Mouse (Mus musculus) kidney, postnatal 36 days (tissue): ENCODE measurements around the gene Ttc28.
A peak's percentile ranks its signal among the peaks of the same experiment; 100 is the strongest.

ENCODE experiments used
- DNase-seq, 2 experiments: peaks; one replicate each; pipeline ENCODE4 v3.0.0; 2021 to 2022; ENCODE audit warnings: mixed read lengths in 2 of 2

Ttc28 gene

DNA sequence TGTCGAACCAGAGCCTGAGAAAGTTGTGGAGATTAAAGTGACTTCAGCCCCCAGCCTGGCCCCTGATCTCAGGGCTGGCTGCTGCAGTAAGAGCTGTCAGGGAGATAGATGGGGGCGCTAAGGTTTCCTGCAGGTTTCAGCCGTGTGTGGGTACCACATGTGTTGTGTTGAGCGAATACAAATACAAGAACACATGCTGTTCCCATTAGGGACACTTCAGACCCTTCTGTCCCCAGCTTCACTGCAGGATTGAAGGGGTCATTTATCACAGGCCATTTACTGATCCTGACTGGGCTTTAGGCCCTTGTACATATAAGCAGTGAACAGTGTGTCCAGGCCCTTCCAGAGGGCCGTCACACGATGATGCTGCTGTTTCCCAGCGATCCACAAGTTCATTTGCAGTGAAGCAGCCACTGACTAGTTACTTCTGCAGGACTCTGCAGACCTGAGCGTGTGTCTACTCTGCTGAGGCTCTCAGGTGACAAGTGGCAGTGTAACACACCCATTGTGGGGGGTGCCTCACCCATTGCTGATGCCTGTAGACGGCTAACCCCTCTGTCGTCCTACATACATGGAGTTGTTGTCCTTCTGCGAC, 258.7 kb downstream of the Ttc28 start:
- DNase-seq: no peak

- peak; percentile 44 to 54 for DNase-seq
Observed at GRCm38 (mm10) chr5:111138927-111139565, 259.4 kb downstream of the Ttc28 start.

GRCm38 (mm10) chr5:111139622-111140021, 260.0 kb downstream of the Ttc28 start:
- peak; percentile 58 to 59 for DNase-seq

DNA sequence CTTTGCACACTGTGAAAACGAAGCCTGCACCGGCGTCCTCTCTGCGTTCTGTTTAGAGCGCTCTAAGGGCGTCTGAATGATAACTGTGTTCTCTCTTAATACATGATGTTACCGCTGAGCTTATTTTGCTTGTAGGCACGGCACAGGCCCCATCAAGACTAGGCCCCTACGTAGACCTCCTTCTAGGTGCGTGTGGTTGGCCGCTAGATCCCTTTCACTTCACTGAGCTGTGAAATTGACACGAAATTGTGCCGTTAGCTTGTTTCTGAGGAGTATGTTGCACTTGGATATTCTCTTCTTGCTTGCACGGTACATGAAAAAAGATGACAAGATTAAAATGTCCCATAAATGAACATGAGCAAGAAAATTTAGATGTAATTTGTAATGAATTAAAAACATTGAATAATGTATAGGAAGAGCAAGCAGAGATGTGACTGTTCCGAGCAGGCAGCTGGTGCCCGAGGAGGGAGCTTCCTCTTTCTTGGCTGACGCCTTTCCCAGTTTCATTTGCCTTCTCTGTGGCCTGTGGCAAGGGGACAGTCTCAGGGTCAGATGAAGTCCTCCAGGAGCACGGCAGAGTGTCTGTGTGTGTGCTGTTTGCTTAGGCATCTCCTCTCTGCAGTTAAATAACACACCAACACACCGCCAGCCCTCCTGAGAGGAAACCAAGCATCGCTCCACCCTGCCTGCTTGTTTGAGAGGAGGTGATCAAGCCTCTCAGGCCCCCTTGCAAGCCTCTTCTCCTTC, 261.7 kb downstream of the Ttc28 start:
- DNase-seq: no peak

DNA sequence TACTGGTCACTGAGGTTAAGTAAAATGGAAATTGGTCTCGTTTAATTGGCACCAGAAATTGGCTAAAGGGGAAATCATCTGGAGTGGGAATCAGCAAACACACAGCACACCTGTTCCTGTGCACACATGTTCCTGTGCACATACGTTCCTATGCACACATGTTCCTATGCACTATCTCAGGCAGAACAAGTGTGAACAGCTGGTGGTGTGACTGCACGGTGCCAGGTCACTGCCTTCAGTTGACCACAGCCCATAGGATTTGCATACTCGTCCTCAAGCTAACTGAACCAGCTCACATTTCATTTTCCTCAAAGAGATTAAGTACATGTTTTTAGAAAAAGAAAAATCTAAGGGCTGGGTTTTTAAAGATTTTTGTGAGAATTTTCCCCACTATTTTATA, 263.2 kb downstream of the Ttc28 start:
- DNase-seq: no peak

DNA sequence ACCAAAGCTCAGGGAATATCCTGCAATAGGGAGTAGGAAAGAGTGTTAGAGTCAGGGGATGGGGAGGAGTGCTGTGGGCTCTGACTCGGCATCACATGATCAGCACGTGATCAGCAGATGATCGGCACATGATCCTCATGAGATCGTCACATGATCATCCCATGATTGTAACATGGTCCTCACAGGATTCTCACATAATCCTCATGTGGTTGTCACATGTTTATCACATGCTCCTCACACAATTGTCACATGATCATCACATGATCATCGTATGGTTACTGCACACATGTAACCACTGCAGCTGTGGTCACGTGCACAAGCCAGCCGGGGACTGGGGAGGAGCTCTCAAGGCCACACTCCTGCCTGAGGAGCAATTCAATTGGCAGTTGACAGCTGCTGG, 264.8 kb downstream of the Ttc28 start:
- no peak for DNase-seq

DNA sequence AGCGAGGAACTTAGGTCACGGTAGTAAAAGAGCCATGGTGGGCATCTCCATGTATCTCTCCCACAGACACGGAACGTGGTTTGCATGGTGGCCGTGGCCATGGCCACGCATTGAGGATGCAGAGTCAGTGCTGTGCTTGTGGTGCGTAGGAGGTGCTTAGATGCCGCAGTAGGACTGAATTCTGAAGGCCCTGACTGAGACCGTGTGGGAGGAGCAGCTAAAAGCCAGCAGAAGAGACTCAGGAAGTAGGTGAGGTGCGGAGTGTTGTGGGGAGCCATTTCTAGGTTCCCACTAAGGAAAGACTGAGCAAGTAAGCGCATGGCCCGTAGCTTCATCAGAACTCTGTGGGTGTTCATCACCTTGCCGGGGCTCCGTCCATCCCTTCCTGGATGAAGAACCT, 271.0 kb downstream of the Ttc28 start:
- no peak for DNase-seq

- DNase-seq: peak; percentile 47 to 62
Observed at GRCm38 (mm10) chr5:111151882-111152759, 272.5 kb downstream of the Ttc28 start.

GRCm38 (mm10) chr5:111154586-111154985, 275.0 kb downstream of the Ttc28 start:
- DNase-seq: peak; percentile 51 to 69

DNA sequence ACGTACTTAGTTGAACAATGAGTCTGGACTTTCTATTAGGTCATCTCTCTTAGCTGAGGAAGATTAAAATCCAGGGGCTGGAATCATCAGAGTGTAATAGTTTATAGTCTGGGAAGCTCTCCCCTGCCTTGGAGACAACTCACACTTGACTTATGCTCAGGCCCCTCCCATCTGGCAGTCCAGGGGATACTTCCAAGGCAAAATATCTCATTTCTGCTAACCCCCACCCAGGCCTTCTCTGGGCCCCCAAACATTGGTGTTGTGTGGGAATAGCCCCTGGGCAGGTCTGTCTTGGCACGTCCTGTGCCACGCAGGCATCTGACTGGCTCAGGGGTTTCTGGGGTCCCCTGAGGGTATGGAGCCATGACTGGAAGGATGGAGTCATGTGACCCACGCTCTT, 275.7 kb downstream of the Ttc28 start:
- DNase-seq: no peak

DNA sequence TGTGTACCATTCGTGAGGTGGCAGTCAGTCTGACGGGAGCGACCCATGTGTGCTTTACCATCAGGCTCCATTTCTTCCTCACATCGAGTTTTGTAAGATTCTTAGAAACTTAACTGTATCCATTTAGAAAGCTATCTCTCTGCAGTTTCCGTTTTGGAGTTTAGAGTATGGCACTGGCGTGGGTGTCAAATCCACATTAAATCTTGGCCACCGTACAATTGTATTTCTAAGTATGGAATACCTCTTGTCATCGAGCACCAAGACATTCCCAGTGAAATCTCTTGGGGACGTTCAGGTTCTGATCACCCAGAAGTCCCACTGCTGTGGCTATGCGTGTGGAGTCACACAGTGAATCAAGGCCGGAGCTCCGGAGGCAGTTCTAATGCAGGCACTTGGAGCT, 276.3 kb downstream of the Ttc28 start:
- no peak for DNase-seq

- no peak for DNase-seq
Observed at GRCm38 (mm10) chr5:111158266-111158665, 278.7 kb downstream of the Ttc28 start.

GRCm38 (mm10) chr5:111159628-111160321, 280.2 kb downstream of the Ttc28 start:
- no peak for DNase-seq

GRCm38 (mm10) chr5:111161146-111161930, 281.7 kb downstream of the Ttc28 start:
- no peak for DNase-seq

GRCm38 (mm10) chr5:111162857-111163256, 283.3 kb downstream of the Ttc28 start:
- no peak for DNase-seq

- DNase-seq: no peak
Observed at GRCm38 (mm10) chr5:111163377-111163776, 283.8 kb downstream of the Ttc28 start.

DNA sequence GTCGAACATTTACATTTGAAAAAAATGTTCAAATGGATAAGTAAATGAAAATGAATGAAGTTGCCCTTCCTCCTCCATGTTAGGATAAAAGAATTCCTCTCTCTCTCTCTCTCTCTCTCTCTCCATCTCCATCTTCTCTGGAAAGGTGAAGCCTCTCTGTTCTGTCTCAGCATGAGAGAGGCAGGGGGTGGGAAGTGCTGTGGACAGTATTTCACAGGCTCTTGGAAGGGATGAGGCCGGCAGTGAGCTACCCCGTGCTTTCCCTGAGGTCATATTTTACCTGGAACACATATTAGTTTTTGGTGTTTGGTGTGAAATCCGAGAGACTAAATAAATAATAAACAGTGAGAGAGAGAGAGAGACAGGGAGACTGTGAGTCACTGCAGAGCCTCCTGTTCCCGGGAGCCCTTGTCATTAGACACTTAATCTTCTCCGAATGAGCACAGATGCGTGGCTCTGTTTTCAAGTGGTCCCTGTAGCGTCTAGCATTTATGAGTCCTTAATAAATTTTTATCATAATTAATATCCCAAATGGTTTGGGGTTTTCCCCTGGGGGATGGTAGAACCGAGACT, 284.8 kb downstream of the Ttc28 start:
- DNase-seq: no peak

- DNase-seq: no peak
Observed at GRCm38 (mm10) chr5:111170383-111170782, 290.8 kb downstream of the Ttc28 start.

- peak in 1 of 2 experiments; percentile 25 for DNase-seq
Observed at GRCm38 (mm10) chr5:111175410-111175809, 295.8 kb downstream of the Ttc28 start.

DNA sequence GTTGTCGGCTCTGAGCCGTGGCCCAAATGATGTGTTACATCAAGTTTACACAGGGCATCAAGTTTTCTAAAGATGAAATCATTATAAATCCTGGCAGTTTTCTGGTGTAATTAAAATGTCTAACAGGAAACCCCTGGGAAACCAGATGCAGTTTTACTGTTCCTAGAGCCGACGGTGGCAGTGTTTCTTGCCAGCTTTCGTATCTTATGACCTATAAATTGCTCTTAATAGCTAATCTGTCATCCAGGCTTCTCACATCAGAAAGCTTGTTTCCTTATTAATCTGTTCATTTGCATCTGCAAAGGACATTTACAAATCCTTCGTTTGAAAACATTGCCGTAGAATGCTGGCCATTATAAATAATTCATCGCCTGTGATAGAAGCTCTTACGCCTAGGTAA, 296.2 kb downstream of the Ttc28 start:
- DNase-seq: no peak

DNA sequence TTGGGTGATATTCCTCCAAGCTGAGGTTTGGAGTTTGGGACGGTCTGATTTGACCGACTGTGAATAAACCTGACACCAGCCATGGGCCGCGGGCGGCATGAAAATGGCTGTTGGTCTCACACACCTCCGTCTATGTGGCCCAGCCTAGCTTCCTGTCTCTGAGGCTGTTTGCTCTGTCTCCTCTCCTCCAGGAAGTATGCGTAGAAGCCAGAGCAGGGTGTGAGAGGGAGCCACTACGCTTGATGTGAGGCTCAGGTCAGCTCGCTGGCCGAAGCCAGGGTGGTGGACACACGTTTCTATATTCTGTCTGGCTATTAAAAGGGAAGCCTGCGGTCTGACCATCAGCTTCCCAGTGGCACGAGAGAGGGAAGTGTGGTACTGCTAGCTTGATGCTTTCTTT, 296.8 kb downstream of the Ttc28 start:
- DNase-seq: peak in 1 of 2 experiments; percentile 31
